Mouse (Mus musculus) heart, adult 2 months (tissue): Measurements from ENCODE around the gene Picalm.
A peak's percentile ranks its signal among the peaks of the same experiment; 100 is the strongest.

Experiments
- CTCF ChIP-seq: fragments of 200-600 bp; IDR thresholded peaks from 2 replicates; pipeline ENCODE4 v1.8.1; 2022; ENCODE audit warnings: antibody characterized with exemption, mild to moderate bottlenecking, moderate library complexity
- EP300 ChIP-seq: fragments of 200-500 bp; IDR thresholded peaks from 2 replicates; pipeline ENCODE4 v1.6.1; 2011; ENCODE audit warnings: low read depth, low read length, control low read depth; ENCODE audit not compliant: insufficient read depth
- POLR2A ChIP-seq: fragments of 200-500 bp; IDR thresholded peaks from 2 replicates; pipeline ENCODE4 v1.6.1; 2011; ENCODE audit warnings: mild to moderate bottlenecking, low read depth, low read length, control low read depth; ENCODE audit not compliant: insufficient read depth

DNA sequence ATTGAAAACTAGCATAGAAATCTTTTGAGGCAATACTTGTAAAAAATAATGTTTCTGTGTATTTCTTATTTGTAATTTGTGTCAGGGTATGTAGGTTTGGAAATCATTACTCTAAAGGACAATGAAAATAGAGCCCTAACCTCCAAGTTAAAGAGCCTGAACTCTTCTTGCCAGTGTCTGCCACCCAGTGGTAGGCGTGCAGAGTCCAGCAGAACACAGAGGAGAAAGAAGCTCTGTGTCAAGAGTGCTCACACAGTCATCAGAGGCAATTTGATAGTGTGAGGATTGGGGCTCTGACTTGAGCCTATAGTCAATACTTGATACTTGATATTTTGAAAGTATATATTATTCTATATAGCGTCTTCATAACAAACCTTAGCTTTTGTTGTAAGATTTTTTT lies 20.3 kb downstream of the Picalm start:
- TF ChIP-seq EP300, result peak; percentile 92
- TF ChIP-seq CTCF, result no peak; the same call in 1 of the 2 replicates
- TF ChIP-seq POLR2A, result no peak
